In genomic region chr2:150772466-150773119, GRCm38 (mm10) we compare ENCODE assay signal across 11 mouse cellular contexts. TPM values are rescaled to one million over a fixed set of nuclear protein-coding genes. Genes with fewer than 3 reads are reported as not detected.
A peak's percentile ranks its signal among the peaks of the same experiment; 100 is the strongest.
DNase-seq lines count a peak whose midpoint lies in the region; ATAC-seq lines count a peak whose summit lies in the region.
"Had no signal": no experiment of that assay in that cellular context is flagged by ENCODE, and none has a peak within 500 bp of the region (broad histone marks: within the 10 kb centered on the region; RNA-seq: fewer than 3 reads in every experiment).

No protein-coding gene starts in this region.

- H3K27me3 ChIP-seq in lung, embryonic 16.5 days (ENCODE audit: control insufficient read depth, insufficient read depth, low read depth, low read length), result no peaks in the 10 kb centered on the region
- no peaks in the 10 kb centered on the region for H3K27me3 ChIP-seq in heart, embryonic 11.5 days (ENCODE audit: control insufficient read depth, insufficient read depth, low read length)

- H3K9ac ChIP-seq in lung, embryonic 16.5 days (ENCODE audit: low read length), result no peak overlapping the region
- peak overlapping the region; percentile 52; the same call in 1 of the 2 replicates for H3K9ac ChIP-seq in heart, embryonic 11.5 days (ENCODE audit: low read depth, low read length)

- H3K4me1 ChIP-seq in lung, embryonic 16.5 days (replicated peaks; ENCODE audit: control insufficient read depth, insufficient read depth, low read length), result peaks cover 35% of the 10 kb centered on the region
- peaks cover 49% of the 10 kb centered on the region for H3K4me1 ChIP-seq in heart, embryonic 11.5 days (ENCODE audit: control insufficient read depth, insufficient read depth, low read length)

- H3K4me3 ChIP-seq in lung, embryonic 16.5 days (ENCODE audit: low read length), result no peak overlapping the region
- no peak overlapping the region for H3K4me3 ChIP-seq in heart, embryonic 11.5 days (ENCODE audit: low read depth, low read length)
- H3K4me3 ChIP-seq: gastrocnemius, adult 2 months had no signal

- intact Hi-C loops in heart, postnatal 25 days (cut with DNase I), result no loop called here
- intact Hi-C loops in gastrocnemius, postnatal 36 days (cut with DNase I), result no loop called here

- ATAC-seq in lung, embryonic 16.5 days (ENCODE audit: low read depth), result no peak
- ATAC-seq in heart, embryonic 11.5 days (replicated peaks; ENCODE audit: insufficient number of reproducible peaks, low FRiP score, low TSS enrichment), result peak; percentile 76
- peak; percentile 37 for ATAC-seq in megakaryocyte-erythroid progenitor cell, adult 5-6 weeks (replicated peaks; ENCODE audit: low FRiP score, low TSS enrichment, poor library complexity, severe bottlenecking)

- no peak overlapping the region for H3K4me2 ChIP-seq in lung, embryonic 16.5 days (ENCODE audit: low read depth, low read length)
- 0 out of 2 replicates have a peak overlapping the region, but pooled peaks have one; percentile 4 for H3K4me2 ChIP-seq in heart, embryonic 11.5 days

- 74% methylated on average over 10 of the region's 10 CpGs for WGBS in lung, embryonic 16.5 days
- 50% methylated on average over 10 of the region's 10 CpGs for WGBS in heart, embryonic 11.5 days (ENCODE audit: insufficient replicate concordance)

- peak overlapping the region; percentile 97 for H3K27ac ChIP-seq in lung, embryonic 16.5 days (ENCODE audit: low read length)
- H3K27ac ChIP-seq in heart, embryonic 11.5 days (ENCODE audit: low read depth, low read length), result peak overlapping the region; percentile 93
- H3K27ac ChIP-seq: gastrocnemius, adult 2 months had no signal

- no peaks in the 10 kb centered on the region for H3K9me3 ChIP-seq in lung, embryonic 16.5 days (ENCODE audit: control insufficient read depth, low read length)
- no peaks in the 10 kb centered on the region for H3K9me3 ChIP-seq in heart, embryonic 11.5 days (replicated peaks; ENCODE audit: control insufficient read depth, low read length)

- peak; percentile 98 for DNase-seq in heart, adult 11 months
- DNase-seq in heart, postnatal 25 days (ENCODE audit: low spot score), result no peak
- DNase-seq in lung, postnatal 14 days, result no peak
- DNase-seq in urinary bladder, postnatal 4 days (ENCODE audit: low spot score in 2 of 2), result no peak
- DNase-seq in gastrocnemius, postnatal 36 days, result no peak
- DNase-seq: B cell, adult 2 months; cerebellum, adult 8-10 months; gastrocnemius, adult 2 months had no signal

- H3K36me3 ChIP-seq in lung, embryonic 16.5 days (ENCODE audit: control insufficient read depth, insufficient read depth, low read length), result no peaks in the 10 kb centered on the region
- no peaks in the 10 kb centered on the region for H3K36me3 ChIP-seq in heart, embryonic 11.5 days (ENCODE audit: control insufficient read depth, insufficient read depth, low read length)

RNA-seq across cellular contexts. Expression of gene Pygb, which starts 13.9 kb away (rescaled TPM):
- total RNA-seq in heart, postnatal 25 days (2021), result 100 to 1,000 TPM; 444 to 470 TPM
- 92.4 and 94.3 TPM in 2 replicates for polyA plus RNA-seq in lung, embryonic 16.5 days (2015; fragmentation: Nextera tagmentation; extraction: Ambion mirVana)
- 84.4 and 120 TPM in 2 replicates for polyA plus RNA-seq in heart, embryonic 11.5 days (2014; fragmentation: Nextera tagmentation; extraction: Ambion mirVana)
- 14.1 and 16.1 TPM in 2 replicates for total RNA-seq in megakaryocyte-erythroid progenitor cell, adult 5-6 weeks (2014; fragmentation: Nextera tagmentation)
- total RNA-seq in megakaryocyte-erythroid progenitor cell, adult 5-6 weeks (2017), result 11.7 and 13.0 TPM in 2 replicates
- 1 to 10 TPM; 4.2 to 4.6 TPM for total RNA-seq in gastrocnemius, postnatal 36 days (2021)

RNA-seq across cellular contexts. Expression of gene Entpd6, which starts 23.8 kb away (rescaled TPM):
- 10 to 100 TPM; 16.1 to 16.6 TPM for total RNA-seq in heart, postnatal 25 days (2021)
- 29.8 and 29.9 TPM in 2 replicates for polyA plus RNA-seq in lung, embryonic 16.5 days (2015; fragmentation: Nextera tagmentation; extraction: Ambion mirVana)
- polyA plus RNA-seq in heart, embryonic 11.5 days (2014; fragmentation: Nextera tagmentation; extraction: Ambion mirVana), result 18.9 and 20.2 TPM in 2 replicates
- 21.7 and 24.5 TPM in 2 replicates for total RNA-seq in megakaryocyte-erythroid progenitor cell, adult 5-6 weeks (2014; fragmentation: Nextera tagmentation)
- total RNA-seq in megakaryocyte-erythroid progenitor cell, adult 5-6 weeks (2017), result 15.2 and 20.5 TPM in 2 replicates
- 1 to 10 TPM; 7.2 to 8.1 TPM for total RNA-seq in gastrocnemius, postnatal 36 days (2021)

Comparison
In these comparisons a context has a peak if more than half of its experiments do, and no peak if none do; other contexts are left out.
1. RNA of gene Pygb, which starts 13.9 kb away (total RNA-seq): 444 to 470 TPM in heart, postnatal 25 days; 11.7 to 16.1 TPM in megakaryocyte-erythroid progenitor cell, adult 5-6 weeks and 4.2 to 4.6 TPM in gastrocnemius, postnatal 36 days; every median in the first group is over 10 times any median in the second.